Mouse (Mus musculus) heart, adult 9 months (tissue): Measurements from ENCODE around the gene Slc39a3.

ENCODE experiments used
- DNase-seq, 2 experiments: peaks; one replicate each; pipeline ENCODE4 v3.0.0; 2022; ENCODE audit warnings: low spot score in 2 of 2

Gene Slc39a3

DNA sequence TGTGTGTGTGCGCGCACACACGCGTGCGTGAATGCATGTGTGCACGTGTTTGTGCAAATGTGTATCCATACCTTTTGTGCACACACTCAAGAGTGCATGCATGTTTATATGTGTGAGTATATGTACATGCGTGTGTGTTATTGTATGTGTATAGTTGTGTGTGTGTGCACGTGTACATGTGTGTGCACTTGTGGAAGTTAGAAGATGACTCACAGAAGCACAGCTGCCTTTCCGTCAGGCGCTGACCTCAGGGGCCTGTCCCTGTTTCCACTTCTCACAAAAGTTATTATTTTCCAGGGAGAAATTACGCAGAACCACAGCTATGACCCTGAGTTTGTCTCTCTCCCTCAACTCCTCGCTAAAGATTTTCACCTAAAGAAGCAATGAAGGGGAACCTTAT, 53.0 kb downstream of the Slc39a3 start:
- no peak for DNase-seq

DNA sequence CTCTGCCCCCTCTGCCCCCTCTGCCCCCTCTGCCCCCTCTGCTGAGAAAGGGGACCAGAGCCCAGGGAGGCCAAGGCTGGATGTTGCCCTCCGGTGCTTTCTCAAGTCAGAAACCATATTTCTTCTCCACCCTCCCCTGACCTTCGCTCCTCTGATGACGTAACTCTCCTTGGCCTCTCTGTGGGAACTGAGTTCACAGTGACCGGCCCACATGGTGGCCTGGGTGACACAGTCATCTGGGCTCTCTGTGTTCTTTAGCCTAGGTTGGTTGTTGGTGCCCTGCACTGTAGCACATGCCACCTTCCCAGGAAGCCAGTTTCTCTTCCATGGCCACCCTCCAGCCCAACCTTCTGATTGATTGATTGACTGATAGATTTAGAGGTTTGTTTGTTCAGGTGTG, 54.8 kb downstream of the Slc39a3 start:
- DNase-seq = no peak

DNA sequence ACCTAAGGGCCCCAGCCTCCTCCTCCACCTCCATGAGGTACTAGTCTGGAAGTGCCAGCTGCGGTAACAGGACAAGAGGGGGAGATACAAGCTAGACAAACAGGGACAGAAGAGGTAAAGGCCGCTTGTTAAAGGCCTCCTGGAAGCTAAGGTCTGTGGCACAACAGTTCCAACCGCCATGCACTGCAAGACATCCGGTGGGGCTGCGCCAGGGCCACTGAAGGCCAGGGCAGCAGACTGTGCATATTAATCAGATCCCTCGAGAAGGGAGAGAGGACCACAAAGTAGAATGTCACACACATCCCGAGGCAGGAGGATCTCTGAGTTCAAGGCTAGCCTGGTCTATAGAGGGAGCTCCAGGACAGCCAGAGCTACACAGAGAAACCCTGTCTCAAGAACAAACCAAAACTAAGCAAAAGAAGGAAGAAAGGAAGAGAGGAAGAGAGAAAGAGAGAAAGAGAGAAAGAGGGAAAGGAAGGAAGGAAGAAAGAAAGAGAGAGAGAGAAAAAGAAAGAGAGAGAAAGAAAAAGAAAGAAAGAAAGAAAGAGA, 55.6 kb downstream of the Slc39a3 start:
- DNase-seq = no peak
